Mouse (Mus musculus): ENCODE data around the gene Rrad.
A peak's percentile ranks its signal among the peaks of the same experiment; 100 is the strongest.

The Rrad gene

GRCm38 (mm10) chr8:104613119-104613518 lies 18.0 kb downstream of the Rrad start:
- no peak for DNase-seq (ENCODE audit: low read depth)

DNA sequence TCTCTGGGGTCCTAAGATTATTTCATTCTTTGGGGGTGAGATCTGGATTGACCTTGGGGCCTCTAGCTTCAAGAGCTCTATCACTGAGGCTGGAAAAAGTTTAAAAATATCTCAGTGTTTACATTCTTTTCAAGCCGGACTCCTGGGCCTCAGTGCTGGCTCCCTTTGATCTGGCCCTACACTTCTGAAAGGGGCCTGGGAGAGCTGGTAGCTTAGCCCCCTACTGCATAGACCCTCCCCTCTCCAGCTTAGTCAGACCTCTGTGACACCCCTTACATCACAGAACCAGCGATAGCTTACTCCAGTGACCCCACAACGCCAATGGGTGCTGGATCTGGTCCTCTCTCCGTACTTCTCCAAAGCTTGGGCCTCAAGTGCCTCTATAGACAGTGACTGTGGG lies 19.5 kb downstream of the Rrad start:
- no peak for DNase-seq (ENCODE audit: low read depth)

DNA sequence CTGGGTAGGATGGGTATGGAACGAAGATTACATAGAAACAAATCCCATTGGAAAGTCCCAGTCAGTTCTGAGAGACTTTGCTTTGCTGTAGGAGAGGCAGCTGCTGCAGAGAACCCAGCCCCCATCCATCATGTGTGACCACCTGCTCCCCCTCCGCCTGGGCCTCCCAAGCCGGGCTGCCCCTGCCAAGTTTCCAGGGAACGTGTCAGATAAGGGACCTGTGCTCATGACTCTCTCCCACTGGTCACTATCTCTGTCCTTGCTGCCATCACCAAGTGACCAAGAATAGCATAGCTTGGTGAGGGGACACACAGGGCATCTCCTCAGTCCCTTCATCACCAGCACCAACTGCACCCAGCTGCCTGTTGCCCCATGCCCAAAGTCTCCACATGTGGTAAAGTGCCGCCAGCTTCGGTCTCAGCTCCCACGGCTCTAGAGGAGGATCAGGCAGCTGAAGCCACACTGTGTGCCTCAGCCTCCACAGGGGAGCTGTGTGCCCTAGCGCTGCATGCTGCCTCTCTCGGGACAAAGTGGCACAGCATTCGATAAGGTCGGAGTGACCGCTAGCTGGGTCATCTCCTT lies 20.9 kb downstream of the Rrad start:
- DNase-seq (ENCODE audit: low read depth) = no peak

DNA sequence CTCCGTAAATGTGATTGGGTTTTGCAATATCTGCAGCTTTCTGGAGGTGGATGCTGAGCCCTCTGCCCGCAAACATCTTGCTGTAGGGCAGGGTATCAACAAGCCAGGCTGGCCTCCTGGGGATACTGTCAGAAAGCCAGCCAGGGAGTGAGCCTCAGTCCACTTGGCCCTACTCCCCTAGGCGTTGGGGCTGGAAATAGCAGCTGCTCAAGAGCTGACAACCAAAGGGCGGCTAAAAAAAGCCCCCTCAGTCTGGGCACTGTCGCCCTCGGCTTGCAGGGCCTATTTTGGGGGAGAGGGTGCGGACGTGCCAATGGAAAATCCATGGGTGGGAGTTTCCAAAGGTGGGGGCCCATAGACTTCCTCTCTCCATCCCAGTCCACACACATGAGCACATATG lies 21.9 kb downstream of the Rrad start:
- DNase-seq (ENCODE audit: low read depth) = no peak

DNA sequence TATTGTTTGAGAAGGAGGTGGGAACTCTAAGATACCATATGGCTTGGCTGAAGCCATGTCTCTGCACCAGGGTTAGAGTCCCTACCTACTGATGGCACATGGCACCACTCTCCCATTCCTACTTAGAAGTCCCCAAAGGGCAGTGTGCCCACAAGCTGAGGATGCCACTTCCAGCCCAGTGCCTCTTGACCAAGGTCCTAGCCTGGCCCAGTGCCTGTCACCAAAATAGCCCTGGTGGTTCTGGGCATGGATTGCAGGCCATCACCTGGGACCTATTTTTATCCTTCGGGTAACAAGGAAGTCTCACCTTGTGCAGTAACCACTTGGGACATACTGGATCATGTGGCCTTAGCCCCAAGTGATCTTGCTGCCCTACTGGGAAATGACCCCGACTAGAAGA lies 23.2 kb downstream of the Rrad start:
- no peak for DNase-seq (ENCODE audit: low read depth)

- DNase-seq (ENCODE audit: low read depth) = no peak
Observed at GRCm38 (mm10) chr8:104606329-104606728, 24.8 kb downstream of the Rrad start.

GRCm38 (mm10) chr8:104603245-104603593 lies 27.9 kb downstream of the Rrad start:
- DNase-seq (ENCODE audit: low read depth) = no peak

DNA sequence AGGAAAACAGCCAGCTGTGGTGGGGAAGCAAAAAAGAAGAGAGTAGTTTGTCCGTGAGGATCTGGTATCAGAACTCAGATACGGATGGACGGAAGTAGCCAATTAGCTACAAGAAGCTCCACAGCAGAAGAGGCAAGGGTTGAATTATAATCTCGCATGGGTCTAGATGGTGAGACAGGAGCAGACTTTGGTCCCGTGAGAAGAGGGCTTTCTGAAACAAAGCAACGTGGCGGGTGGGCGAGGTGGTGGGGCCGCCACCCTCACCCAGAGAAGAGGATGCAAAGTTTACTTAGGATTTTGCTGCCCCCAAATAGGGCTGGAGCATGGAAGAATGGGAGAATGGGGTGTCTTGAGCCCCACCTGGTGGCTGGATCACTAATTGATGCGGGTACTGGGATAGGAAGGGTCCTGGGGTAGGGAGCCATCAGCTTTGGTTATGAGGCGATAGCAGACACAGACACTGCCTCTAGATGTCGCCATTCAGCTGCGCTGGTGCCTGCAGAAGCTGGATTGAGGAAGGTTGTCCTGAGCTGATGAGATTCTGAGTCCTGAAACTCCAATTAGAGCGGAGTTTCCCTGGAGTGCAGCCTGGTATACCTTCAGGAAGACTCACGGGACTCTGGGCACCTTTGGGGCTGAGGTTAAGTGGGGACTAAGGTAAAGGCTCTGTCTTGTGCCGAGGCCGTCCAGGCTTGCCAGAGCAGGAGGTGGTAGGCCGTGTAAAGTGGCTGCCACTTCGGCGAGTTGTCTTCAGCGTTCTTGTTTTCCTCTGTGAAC lies 28.5 kb downstream of the Rrad start:
- DNase-seq (ENCODE audit: low read depth) = peak; percentile 84

GRCm38 (mm10) chr8:104601941-104602371 lies 29.2 kb downstream of the Rrad start:
- DNase-seq (ENCODE audit: low read depth) = no peak

GRCm38 (mm10) chr8:104601386-104601785 lies 29.7 kb downstream of the Rrad start:
- no peak for DNase-seq (ENCODE audit: low read depth)

GRCm38 (mm10) chr8:104598496-104598895 lies 32.6 kb downstream of the Rrad start:
- no peak for DNase-seq (ENCODE audit: low read depth)

GRCm38 (mm10) chr8:104597656-104598055 lies 33.5 kb downstream of the Rrad start:
- DNase-seq (ENCODE audit: low read depth) = no peak

DNA sequence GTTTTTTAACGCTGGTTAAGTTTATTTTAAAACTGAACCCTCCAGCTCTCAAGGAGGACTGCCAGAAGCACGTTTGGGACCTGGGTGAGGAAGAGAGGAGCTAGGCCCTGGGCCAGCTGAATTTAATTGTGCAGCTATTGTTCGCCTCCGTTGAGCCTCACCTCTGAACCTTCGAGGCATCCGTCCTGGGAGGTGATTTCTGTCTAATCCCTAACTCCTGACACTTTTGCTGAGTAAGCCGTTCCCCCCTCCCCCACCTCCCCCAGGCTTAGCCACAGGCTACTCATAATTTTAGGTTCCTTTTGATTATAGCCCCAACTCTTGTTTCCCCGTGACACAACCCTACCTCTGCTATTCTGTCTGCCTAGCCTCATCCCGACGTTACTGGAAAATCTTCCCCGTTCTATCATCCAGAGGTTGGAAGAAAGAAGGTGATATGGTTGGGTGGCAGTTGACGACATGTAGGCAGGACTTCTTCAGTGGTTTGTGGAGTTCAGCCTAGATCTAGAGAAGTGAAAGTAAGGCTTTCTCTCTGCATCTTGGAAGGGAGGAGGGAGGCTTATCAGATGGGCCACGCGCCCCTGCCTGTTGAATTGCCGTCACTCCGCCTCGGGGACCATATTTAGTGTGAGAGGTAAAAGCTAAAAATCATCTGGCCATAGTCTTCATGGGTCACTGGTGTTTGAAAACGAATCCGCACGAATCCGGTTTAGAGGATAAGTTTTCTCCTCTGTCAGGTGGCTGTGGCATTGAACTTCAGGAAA lies 35.2 kb downstream of the Rrad start:
- no peak for DNase-seq (ENCODE audit: low read depth)

GRCm38 (mm10) chr8:104594611-104595362 lies 36.3 kb downstream of the Rrad start:
- DNase-seq (ENCODE audit: low read depth) = no peak

DNA sequence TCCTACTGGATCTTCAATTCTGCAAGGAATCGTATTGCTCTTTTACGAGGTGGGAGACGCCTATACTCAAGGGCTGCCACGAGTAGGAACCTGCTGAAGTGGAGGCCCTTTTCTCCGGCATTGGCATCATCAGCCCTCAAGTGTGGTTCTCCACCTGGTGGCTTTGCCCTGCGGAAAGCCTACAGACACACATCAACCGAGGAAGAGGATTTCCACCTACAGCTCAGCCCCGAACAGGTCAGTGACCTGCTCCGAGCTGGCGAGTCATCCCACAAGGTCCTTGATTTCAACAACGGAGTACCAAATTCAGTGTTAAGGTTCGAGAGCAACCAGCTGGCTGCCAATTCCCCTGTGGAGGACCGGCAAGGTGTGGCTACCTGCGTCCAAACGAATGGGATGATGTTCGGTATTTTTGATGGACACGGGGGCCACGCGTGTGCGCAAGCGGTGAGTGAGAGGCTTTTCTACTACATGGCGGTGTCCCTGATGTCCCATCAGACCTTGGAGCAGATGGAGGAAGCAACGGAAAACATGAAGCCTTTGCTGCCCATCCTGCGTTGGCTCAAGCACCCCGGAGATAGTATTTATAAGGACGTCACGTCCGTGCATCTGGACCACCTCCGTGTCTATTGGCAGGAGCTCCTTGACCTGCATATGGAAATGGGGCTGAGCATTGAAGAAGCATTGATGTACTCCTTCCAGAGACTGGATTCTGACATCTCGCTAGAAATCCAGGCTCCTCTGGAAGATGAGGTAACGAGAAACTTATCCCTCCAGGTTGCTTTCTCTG lies 37.4 kb downstream of the Rrad start:
- DNase-seq (ENCODE audit: low read depth) = no peak

- DNase-seq (ENCODE audit: low read depth) = no peak
Observed at GRCm38 (mm10) chr8:104592566-104592965, 38.6 kb downstream of the Rrad start.

DNA sequence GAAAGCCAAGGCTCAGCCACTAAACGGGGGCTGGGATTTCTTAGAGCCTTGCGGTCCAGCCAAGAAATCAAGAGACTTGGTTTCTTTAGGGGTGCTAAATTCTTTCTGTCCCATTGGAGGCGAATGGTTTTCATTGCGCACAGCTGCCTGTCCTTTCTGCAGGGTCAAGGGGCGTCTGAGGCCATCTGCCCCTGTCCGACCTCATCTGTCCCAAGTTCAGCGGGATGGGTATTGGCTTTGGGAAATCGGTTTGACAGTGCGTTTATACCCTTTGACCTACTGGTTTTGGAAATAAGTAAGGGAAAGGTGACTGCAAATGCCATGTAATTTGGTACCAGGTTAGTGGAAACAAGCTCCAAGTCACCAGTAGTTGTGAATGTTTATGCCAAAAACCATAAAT lies 39.3 kb downstream of the Rrad start:
- DNase-seq (ENCODE audit: low read depth) = no peak

GRCm38 (mm10) chr8:104591133-104591834 lies 39.8 kb downstream of the Rrad start, which contains the start of gene Pdp2:
Pdp2 (plus strand) TSS chr8:104591451.
- peak; percentile 91 for DNase-seq (ENCODE audit: low read depth)

DNA sequence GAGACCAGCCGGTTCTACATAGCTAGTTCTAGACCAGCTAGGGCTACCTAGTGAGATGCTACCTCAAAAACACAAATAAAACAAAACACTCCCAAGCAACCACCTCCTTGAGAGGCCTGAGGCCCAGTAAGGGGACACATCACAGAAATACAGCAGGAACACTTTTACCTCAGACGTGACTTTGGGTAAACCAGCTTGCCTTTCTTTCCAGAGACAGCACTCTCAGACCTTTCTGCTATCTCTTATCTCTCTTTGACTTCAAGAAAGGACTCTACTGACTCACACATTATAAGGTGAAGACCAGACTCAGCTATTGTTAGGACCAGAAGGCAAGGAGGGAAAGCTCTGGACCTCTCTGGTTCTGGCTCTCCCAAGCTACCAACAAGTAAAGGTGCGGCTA lies 40.8 kb downstream of the Rrad start:
- DNase-seq (ENCODE audit: low read depth) = no peak

DNA sequence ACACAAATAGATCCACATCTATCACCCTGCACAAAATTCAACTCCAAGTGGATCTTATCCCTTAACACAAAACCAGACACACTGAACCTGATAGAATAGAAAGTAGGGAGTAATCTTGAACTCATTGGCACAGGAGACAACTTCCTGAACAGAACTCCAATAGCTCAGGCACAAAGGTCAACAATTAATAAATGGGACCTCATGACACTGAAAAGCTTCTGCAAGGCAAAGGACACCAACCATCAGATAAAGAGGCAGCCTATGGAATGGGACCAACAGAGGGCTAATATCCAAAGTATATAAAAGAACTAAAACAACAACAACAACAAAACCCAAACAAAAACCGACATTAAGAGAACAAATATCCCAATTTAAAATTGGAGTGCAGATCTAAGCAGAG lies 46.6 kb downstream of the Rrad start:
- no peak for DNase-seq (ENCODE audit: low read depth)

Data from c-Kit-positive CD71-negative TER-119-negative erythroid progenitor cells, embryonic 14.5 days (primary cell).